Mouse (Mus musculus): ENCODE measurements around the gene Cyp2w1. TPM values are rescaled to one million over a fixed set of nuclear protein-coding genes. Genes with fewer than 3 reads are reported as not detected.

Cyp2w1 gene
- polyA plus RNA-seq, 1 experiment from 2014 or later, result not detected

- Histone ChIP-seq H3K9ac (replicated peaks) (no peak overlapping the region), H3K36me3 (replicated peaks; ENCODE audit: insufficient read depth, low read length) (no peaks in the 10 kb centered on the region), H3K27me3 (ENCODE audit: insufficient read depth, low read length) (no peaks in the 10 kb centered on the region), H3K4me1 (ENCODE audit: insufficient read depth) (peaks cover 6% of the 10 kb centered on the region), H3K4me2 (ENCODE audit: low read depth, low read length) (no peak overlapping the region), H3K27ac (ENCODE audit: low read depth) (no peak overlapping the region), H3K4me3 (ENCODE audit: low read depth, low read length) (no peak overlapping the region), H3K9me3 (ENCODE audit: low read length) (no peaks in the 10 kb centered on the region)
- ATAC-seq, result no peak
- DNase-seq, result no peak
- TF ChIP-seq CTCF (IDR thresholded peaks at IDR 0.05; ENCODE audit: low read depth) (no peak), EP300 (IDR thresholded peaks at IDR 0.05; ENCODE audit: low read depth) (no peak)
- 71% methylated on average over 12 of the region's 12 CpGs for WGBS (ENCODE audit: insufficient replicate concordance)
These were observed 37.3 kb upstream of the Cyp2w1 start for GRCm38 (mm10) chr5:139314941-139315642.

- ATAC-seq (peak; percentile 88), DNase-seq (peak; percentile 62)
- no peak overlapping the region for H3K27ac ChIP-seq (ENCODE audit: low read depth)
- H3K4me1 ChIP-seq (ENCODE audit: insufficient read depth), result peaks cover 6% of the 10 kb centered on the region; the same call in 1 of the 2 replicates
- no peak overlapping the region for H3K4me2 ChIP-seq (ENCODE audit: low read depth, low read length)
- TF ChIP-seq CTCF (IDR thresholded peaks at IDR 0.05; ENCODE audit: low read depth) (no peak), EP300 (IDR thresholded peaks at IDR 0.05; ENCODE audit: low read depth) (no peak)
- no peak overlapping the region for H3K4me3 ChIP-seq (ENCODE audit: low read depth, low read length)
- 61% methylated on average over 6 of the region's 6 CpGs for WGBS (ENCODE audit: insufficient replicate concordance)
- H3K9me3 ChIP-seq (ENCODE audit: low read length), result no peaks in the 10 kb centered on the region
- H3K36me3 ChIP-seq (replicated peaks; ENCODE audit: insufficient read depth, low read length), result no peaks in the 10 kb centered on the region
- H3K9ac ChIP-seq (replicated peaks), result no peak overlapping the region
- no peaks in the 10 kb centered on the region for H3K27me3 ChIP-seq (ENCODE audit: insufficient read depth, low read length)
These were observed 35.3 kb upstream of the Cyp2w1 start for GRCm38 (mm10) chr5:139316982-139317675.

- WGBS (ENCODE audit: insufficient replicate concordance), result 67% methylated on average over 21 of the region's 21 CpGs
- no peak; the same call in 1 of the 2 replicates for ATAC-seq
These were observed 34.5 kb upstream of the Cyp2w1 start for GRCm38 (mm10) chr5:139317751-139318504.

GRCm38 (mm10) chr5:139320424-139320823 lies 32.0 kb upstream of the Cyp2w1 start:
- Histone ChIP-seq H3K27me3 (ENCODE audit: insufficient read depth, low read length) (no peaks in the 10 kb centered on the region; the same call in 1 of the 2 replicates), H3K9ac (replicated peaks) (no peak overlapping the region), H3K27ac (ENCODE audit: low read depth) (no peak overlapping the region), H3K9me3 (ENCODE audit: low read length) (no peaks in the 10 kb centered on the region), H3K4me2 (ENCODE audit: low read depth, low read length) (no peak overlapping the region), H3K4me1 (ENCODE audit: insufficient read depth) (peaks cover 8% of the 10 kb centered on the region), H3K4me3 (ENCODE audit: low read depth, low read length) (no peak overlapping the region), H3K36me3 (replicated peaks; ENCODE audit: insufficient read depth, low read length) (no peaks in the 10 kb centered on the region)
- no peak for TF ChIP-seq CTCF (IDR thresholded peaks at IDR 0.05; ENCODE audit: low read depth)
- WGBS (ENCODE audit: insufficient replicate concordance), result 63% methylated on average over 7 of the region's 7 CpGs
- no peak for ATAC-seq
- DNase-seq, result no peak

More at GRCm38 (mm10) chr5:139317751-139318504, 34.5 kb upstream of the Cyp2w1 start:
- no peak overlapping the region for H3K27ac ChIP-seq (ENCODE audit: low read depth)
- DNase-seq, result no peak
- no peak overlapping the region for H3K9ac ChIP-seq (replicated peaks)
- H3K27me3 ChIP-seq (ENCODE audit: insufficient read depth, low read length), result no peaks in the 10 kb centered on the region
- no peak overlapping the region for H3K4me2 ChIP-seq (ENCODE audit: low read depth, low read length)
- H3K4me1 ChIP-seq (ENCODE audit: insufficient read depth), result peaks cover 6% of the 10 kb centered on the region; the same call in 1 of the 2 replicates
- no peaks in the 10 kb centered on the region for H3K36me3 ChIP-seq (replicated peaks; ENCODE audit: insufficient read depth, low read length)
- no peaks in the 10 kb centered on the region for H3K9me3 ChIP-seq (ENCODE audit: low read length)
- TF ChIP-seq CTCF (IDR thresholded peaks at IDR 0.05; ENCODE audit: low read depth) (no peak), EP300 (IDR thresholded peaks at IDR 0.05; ENCODE audit: low read depth) (no peak)
- H3K4me3 ChIP-seq (ENCODE audit: low read depth, low read length), result no peak overlapping the region

- Histone ChIP-seq H3K9me3 (ENCODE audit: low read length) (no peaks in the 10 kb centered on the region), H3K36me3 (replicated peaks; ENCODE audit: insufficient read depth, low read length) (no peaks in the 10 kb centered on the region), H3K27me3 (ENCODE audit: insufficient read depth, low read length) (no peaks in the 10 kb centered on the region; the same call in 1 of the 2 replicates), H3K4me3 (ENCODE audit: low read depth, low read length) (no peak overlapping the region), H3K4me1 (ENCODE audit: insufficient read depth) (peaks cover 14% of the 10 kb centered on the region), H3K4me2 (ENCODE audit: low read depth, low read length) (no peak overlapping the region), H3K27ac (ENCODE audit: low read depth) (no peak overlapping the region), H3K9ac (replicated peaks) (no peak overlapping the region)
- DNase-seq (no peak), ATAC-seq (no peak)
- TF ChIP-seq CTCF (IDR thresholded peaks at IDR 0.05; ENCODE audit: low read depth) (no peak), EP300 (IDR thresholded peaks at IDR 0.05; ENCODE audit: low read depth) (no peak)
- 79% methylated on average over 6 of the region's 6 CpGs for WGBS (ENCODE audit: insufficient replicate concordance)
These were observed 31.1 kb upstream of the Cyp2w1 start for GRCm38 (mm10) chr5:139321331-139321730.

Measured in liver, postnatal 0 days (tissue).